Mouse (Mus musculus): ENCODE measurements at regions not wholly inside any gene's neighbourhood (a gene's known extent, or its start where the extent isn't known, plus 50 kb on each side); places are given as distances from the start of the nearest gene placed in this dataset.

- no peak for DNase-seq (ENCODE audit: low spot score)
These were observed 408.2 kb downstream of the Pdcd6ip start for GRCm38 (mm10) chr9:113299900-113300299.

- no peak for DNase-seq (ENCODE audit: low spot score)
These were observed 412.1 kb downstream of the Pdcd6ip start for GRCm38 (mm10) chr9:113295850-113296467.

- DNase-seq (ENCODE audit: low spot score): no peak
These were observed 420.7 kb downstream of the Pdcd6ip start for GRCm38 (mm10) chr9:113287397-113287796.

GRCm38 (mm10) chr9:113283244-113283643 is 424.8 kb downstream of the Pdcd6ip start:
- no peak for DNase-seq (ENCODE audit: low spot score)

- no peak for DNase-seq (ENCODE audit: low spot score)
These were observed 437.5 kb downstream of the Pdcd6ip start for GRCm38 (mm10) chr9:113270595-113270994.

- no peak for DNase-seq (ENCODE audit: low spot score)
These were observed 440.4 kb downstream of the Pdcd6ip start for GRCm38 (mm10) chr9:113267696-113268095.

- DNase-seq (ENCODE audit: low spot score): peak; percentile 59
These were observed 444.4 kb downstream of the Pdcd6ip start for GRCm38 (mm10) chr9:113263636-113264035.

- DNase-seq (ENCODE audit: low spot score): no peak
These were observed 447.8 kb downstream of the Pdcd6ip start for GRCm38 (mm10) chr9:113260296-113260695.

GRCm38 (mm10) chr9:113258556-113258955 is 449.5 kb downstream of the Pdcd6ip start:
- DNase-seq (ENCODE audit: low spot score): no peak

- peak; percentile 61 for DNase-seq (ENCODE audit: low spot score)
These were observed 459.3 kb downstream of the Pdcd6ip start for GRCm38 (mm10) chr9:113248703-113249274.

- DNase-seq (ENCODE audit: low spot score): peak; percentile 57
These were observed 460.1 kb downstream of the Pdcd6ip start for GRCm38 (mm10) chr9:113247950-113248349.

- DNase-seq (ENCODE audit: low spot score): no peak
These were observed 464.2 kb downstream of the Pdcd6ip start for GRCm38 (mm10) chr9:113243870-113244269.

GRCm38 (mm10) chr9:113233370-113233769 is 474.7 kb downstream of the Pdcd6ip start:
- no peak for DNase-seq (ENCODE audit: low spot score)

- DNase-seq (ENCODE audit: low spot score): no peak
These were observed 478.7 kb downstream of the Pdcd6ip start for GRCm38 (mm10) chr9:113229391-113229790.

- no peak for DNase-seq (ENCODE audit: low spot score)
These were observed 494.1 kb downstream of the Pdcd6ip start for GRCm38 (mm10) chr9:113213930-113214329.

- peak; percentile 40 for DNase-seq (ENCODE audit: low spot score)
These were observed 495.7 kb downstream of the Pdcd6ip start for GRCm38 (mm10) chr9:113212389-113212788.

GRCm38 (mm10) chr9:113208181-113208580 is 499.9 kb downstream of the Pdcd6ip start:
- no peak for DNase-seq (ENCODE audit: low spot score)

- DNase-seq (ENCODE audit: low spot score): no peak
These were observed 508.8 kb downstream of the Pdcd6ip start for GRCm38 (mm10) chr9:113199241-113199640.

- no peak for DNase-seq (ENCODE audit: low spot score)
These were observed 512.5 kb downstream of the Pdcd6ip start for GRCm38 (mm10) chr9:113195556-113195955.

GRCm38 (mm10) chr9:113192773-113193172 is 515.3 kb downstream of the Pdcd6ip start:
- no peak for DNase-seq (ENCODE audit: low spot score)

GRCm38 (mm10) chr9:113191163-113191562 is 516.9 kb downstream of the Pdcd6ip start:
- DNase-seq (ENCODE audit: low spot score): peak; percentile 15

- DNase-seq (ENCODE audit: low spot score): no peak
These were observed 526.9 kb downstream of the Pdcd6ip start for GRCm38 (mm10) chr9:113181182-113181581.

- no peak for DNase-seq (ENCODE audit: low spot score)
These were observed 530.2 kb downstream of the Pdcd6ip start for GRCm38 (mm10) chr9:113177918-113178235.

Measured in left cerebral cortex, adult 11 months (tissue).